Mouse (Mus musculus) limb, embryonic 14.5 days (tissue): Measurements from ENCODE around the gene Rps23. TPM values are rescaled to one million over a fixed set of nuclear protein-coding genes. Genes with fewer than 3 reads are reported as not detected.

Experiments used
- ATAC-seq: fragments of 200-750 bp; cut with Nextera tagmentation; 2 replicates; pipeline ENCODE4 v1.8.0; 2017; ENCODE audit warnings: low read depth, moderate number of reproducible peaks, moderate TSS enrichment; ENCODE audit not compliant: low FRiP score
- DNase-seq: peaks from one replicate; pipeline ENCODE4 v3.0.0-alpha.2; 2015; ENCODE audit warnings: low spot score
- H3K27ac ChIP-seq: fragments of 300-500 bp; sonication (generic); replicated peaks from 2 replicates; pipeline ENCODE4 v1.5.1; 2014; ENCODE audit warnings: low read depth, mild to moderate bottlenecking, low read length, moderate library complexity, mixed read lengths
- H3K27me3 ChIP-seq: fragments of 300-500 bp; sonication (generic); 2 replicates; pipeline ENCODE4 v1.6.1; 2014; ENCODE audit warnings: low read length, mixed read lengths; ENCODE audit not compliant: control insufficient read depth, insufficient read depth
- H3K36me3 ChIP-seq: fragments of 300-500 bp; sonication (generic); 2 replicates; pipeline ENCODE4 v1.6.1; 2014; ENCODE audit warnings: mild to moderate bottlenecking, low read length, moderate library complexity, mixed read lengths; ENCODE audit not compliant: control insufficient read depth, insufficient read depth
- H3K4me1 ChIP-seq: fragments of 300-500 bp; sonication (generic); 2 replicates; pipeline ENCODE4 v1.6.1; 2014; ENCODE audit warnings: antibody characterized with exemption, low read length, mixed read lengths; ENCODE audit not compliant: control insufficient read depth, insufficient read depth
- H3K4me2 ChIP-seq: fragments of 300-500 bp; sonication (generic); replicated peaks from 2 replicates; pipeline ENCODE4 v1.6.1; 2014; ENCODE audit warnings: low read depth, mild to moderate bottlenecking, low read length, moderate library complexity; ENCODE audit not compliant: severe bottlenecking
- H3K4me3 ChIP-seq: fragments of 300-500 bp; sonication (generic); replicated peaks from 2 replicates; pipeline ENCODE4 v1.5.1; 2014; ENCODE audit warnings: low read length
- H3K9ac ChIP-seq: fragments of 300-500 bp; sonication (generic); 2 replicates; pipeline ENCODE4 v1.6.1; 2014; ENCODE audit warnings: mild to moderate bottlenecking, low read depth, low read length, moderate library complexity; ENCODE audit not compliant: severe bottlenecking
- H3K9me3 ChIP-seq: fragments of 300-500 bp; sonication (generic); 2 replicates; pipeline ENCODE4 v1.6.1; 2016; ENCODE audit warnings: low read length; ENCODE audit not compliant: control insufficient read depth
- POLR2A ChIP-seq: fragments of 200-500 bp; IDR thresholded peaks from 2 replicates; pipeline ENCODE4 v1.8.0; 2012; ENCODE audit warnings: inconsistent platforms, mild to moderate bottlenecking, moderate library complexity, borderline replicate concordance; ENCODE audit not compliant: insufficient read depth, insufficient read length; ENCODE audit errors: extremely low read depth
- WGBS: fragments of 180-500 bp; shearing (Covaris S2); extraction: QIAGEN DNeasy Blood & Tissue Kit; methylation state at CpG from one replicate; pipeline ENCODE4 v1.1.7; 2014; 5-methylcytosine and 5-hydroxymethylcytosine counted together
- polyA plus RNA-seq, 2 experiments: library from polyadenylated mRNA; depleted of rRNA in 1 of 2; stranded (reverse) in 1 of 2; unstranded in 1 of 2; fragments of >200 nt; fragmentation: Nextera tagmentation in 1 of 2; extraction: Ambion mirVana in 1 of 2; gene quantifications; 2 replicates each; pipeline versions ENCODE4 v1.2.1 to v1.2.3; 2012 to 2014

The Rps23 gene
- polyA plus RNA-seq, 2 experiments, result 334 to 1,530 TPM

GRCm38 (mm10) chr13:90933256-90933655 is 10.5 kb downstream of the Rps23 start:
- Histone ChIP-seq H3K4me1 (no peaks in the 10 kb centered on the region), H3K4me2 (no peak overlapping the region), H3K9me3 (no peaks in the 10 kb centered on the region), H3K36me3 (no peaks in the 10 kb centered on the region; the same call in 1 of the 2 replicates), H3K27me3 (no peaks in the 10 kb centered on the region), H3K27ac (no peak overlapping the region), H3K4me3 (no peak overlapping the region), H3K9ac (no peak overlapping the region; the same call in 1 of the 2 replicates)
- no peak for ATAC-seq
- WGBS, result 71% methylated on average over 3 of the region's 3 CpGs
- no peak for DNase-seq
- no peak for TF ChIP-seq POLR2A

- DNase-seq, result no peak
- 75% methylated on average over 7 of the region's 7 CpGs for WGBS
- Histone ChIP-seq H3K9me3 (no peaks in the 10 kb centered on the region), H3K4me2 (no peak overlapping the region), H3K36me3 (no peaks in the 10 kb centered on the region), H3K4me1 (no peaks in the 10 kb centered on the region), H3K27ac (no peak overlapping the region), H3K9ac (no peak overlapping the region), H3K4me3 (no peak overlapping the region), H3K27me3 (no peaks in the 10 kb centered on the region)
- ATAC-seq, result no peak
- TF ChIP-seq POLR2A, result no peak
Measured at GRCm38 (mm10) chr13:90935852-90936251, 13.1 kb downstream of the Rps23 start.

- no peak overlapping the region for H3K4me2 ChIP-seq
- H3K27me3 ChIP-seq, result no peaks in the 10 kb centered on the region
- 55% methylated on average over 6 of the region's 6 CpGs for WGBS
- no peaks in the 10 kb centered on the region for H3K9me3 ChIP-seq
- H3K27ac ChIP-seq, result no peak overlapping the region
- DNase-seq (no peak), ATAC-seq (no peak)
- H3K4me1 ChIP-seq, result no peaks in the 10 kb centered on the region
- H3K36me3 ChIP-seq, result no peaks in the 10 kb centered on the region
- no peak for TF ChIP-seq POLR2A
- no peak overlapping the region for H3K4me3 ChIP-seq
- no peak overlapping the region for H3K9ac ChIP-seq
Measured at GRCm38 (mm10) chr13:90939192-90939591, 16.4 kb downstream of the Rps23 start.

- H3K9ac ChIP-seq, result no peak overlapping the region
- H3K4me1 ChIP-seq, result no peaks in the 10 kb centered on the region
- WGBS, result 87% methylated on average over 5 of the region's 5 CpGs
- DNase-seq (no peak), ATAC-seq (no peak)
- H3K4me3 ChIP-seq, result no peak overlapping the region
- TF ChIP-seq POLR2A, result no peak
- no peak overlapping the region for H3K4me2 ChIP-seq
- H3K27me3 ChIP-seq, result no peaks in the 10 kb centered on the region
- no peaks in the 10 kb centered on the region for H3K9me3 ChIP-seq
- no peak overlapping the region for H3K27ac ChIP-seq
- no peaks in the 10 kb centered on the region for H3K36me3 ChIP-seq
Measured at GRCm38 (mm10) chr13:90939600-90939999, 16.8 kb downstream of the Rps23 start.

- 34% methylated on average over 2 of the region's 2 CpGs for WGBS
- H3K4me3 ChIP-seq, result no peak overlapping the region
- ATAC-seq, result no peak
Measured at GRCm38 (mm10) chr13:90958894-90959293, 36.1 kb downstream of the Rps23 start.

GRCm38 (mm10) chr13:90960591-90960990 is 37.8 kb downstream of the Rps23 start:
- H3K27me3 ChIP-seq, result no peaks in the 10 kb centered on the region
- no peak overlapping the region for H3K27ac ChIP-seq
- no peak for DNase-seq
- TF ChIP-seq POLR2A, result no peak
- H3K4me3 ChIP-seq, result no peak overlapping the region
- no peak overlapping the region for H3K4me2 ChIP-seq
- H3K36me3 ChIP-seq, result no peaks in the 10 kb centered on the region
- no peaks in the 10 kb centered on the region for H3K4me1 ChIP-seq
- no peak for ATAC-seq
- no peaks in the 10 kb centered on the region for H3K9me3 ChIP-seq
- no peak overlapping the region for H3K9ac ChIP-seq
- whole genome bisulfite sequencing, result 88% methylated on average over 8 of the region's 8 CpGs

More at GRCm38 (mm10) chr13:90958894-90959293, 36.1 kb downstream of the Rps23 start:
- Histone ChIP-seq H3K9ac (no peak overlapping the region), H3K36me3 (no peaks in the 10 kb centered on the region), H3K4me1 (no peaks in the 10 kb centered on the region), H3K9me3 (no peaks in the 10 kb centered on the region), H3K27ac (no peak overlapping the region), H3K4me2 (no peak overlapping the region), H3K27me3 (no peaks in the 10 kb centered on the region)
- no peak for DNase-seq
- no peak for TF ChIP-seq POLR2A
